Mouse (Mus musculus) midbrain, embryonic 13.5 days (tissue): ENCODE results near the gene Xcl1. TPM values are rescaled to one million over a fixed set of nuclear protein-coding genes. Genes with fewer than 3 reads are reported as not detected.

Source experiments
- polyA plus RNA-seq: library from polyadenylated mRNA; unstranded; fragments of >200 nt; fragmentation: Nextera tagmentation; extraction: Ambion mirVana; gene quantifications from 2 replicates; pipeline ENCODE4 v1.2.1, GENCODE M21; 2015

The Xcl1 gene
- polyA plus RNA-seq, 1 experiment from 2014 or later: not detected

Other genes starting within 250 kb of the Xcl1 start
- gene Dpt, start 138.9 kb downstream of the Xcl1 start, polyA plus RNA-seq: 0.15 TPM in 1 of 2 replicates, not detected in the other
- gene Tbx19, start 225.2 kb upstream of the Xcl1 start, polyA plus RNA-seq: 0.08 TPM in 1 of 2 replicates, not detected in the other